8 mouse cellular contexts compared by ENCODE assay signal in the genomic region with DNA sequence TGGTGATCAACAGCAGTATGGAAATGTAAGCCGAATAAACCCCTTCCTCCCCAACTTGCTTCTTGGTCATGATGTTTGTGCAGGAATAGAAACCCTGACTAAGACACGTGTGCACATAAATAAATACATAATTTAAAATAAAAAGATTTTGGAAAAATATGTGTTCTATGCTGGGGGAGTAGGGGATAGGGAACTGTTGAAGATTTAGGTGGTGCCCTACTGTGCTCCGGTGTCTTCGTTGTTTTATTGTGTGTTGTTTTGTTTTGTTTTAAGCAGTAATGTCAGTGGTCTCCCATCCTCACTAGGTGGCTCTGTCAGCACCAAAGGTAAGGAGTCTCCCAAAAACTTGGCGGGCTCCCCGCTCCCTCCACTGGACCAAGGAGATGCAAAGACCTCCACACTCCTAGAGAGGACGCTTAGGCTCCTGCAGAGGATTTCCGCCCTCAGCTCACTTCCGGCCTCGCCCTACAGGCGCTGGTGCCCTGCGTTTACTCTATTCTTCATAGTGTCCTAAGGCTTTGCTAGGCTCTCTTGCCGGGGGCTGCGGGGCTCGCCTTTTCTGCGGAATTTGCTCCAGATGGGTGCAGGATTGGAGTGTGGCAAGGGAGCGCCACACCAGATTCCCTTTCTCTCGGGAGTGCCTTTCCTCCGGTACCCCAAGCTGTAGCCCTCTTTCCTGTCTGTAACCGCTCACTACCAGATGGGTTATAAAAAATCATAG. TPM values are rescaled to one million over a fixed set of nuclear protein-coding genes. Genes with fewer than 3 reads are reported as not detected.
DNase-seq lines count a peak whose midpoint lies in the region; ATAC-seq and TF ChIP-seq lines count a peak whose summit lies in the region.

No protein-coding gene starts in this region.

- WGBS in hindbrain, postnatal 0 days, result 13% methylated on average over 20 of the region's 20 CpGs

- H3K4me3 ChIP-seq in gastrocnemius, adult 2 months, result peak overlapping the region; percentile 88
- peak overlapping the region; percentile 45 for H3K4me3 ChIP-seq in hindbrain, postnatal 0 days (ENCODE audit: low read length)

- H3K9ac ChIP-seq in hindbrain, postnatal 0 days (replicated peaks; ENCODE audit: low read length), result peak overlapping the region; percentile 76

- ATAC-seq in hindbrain, postnatal 0 days, result peak; percentile 96

- TF ChIP-seq CTCF in gastrocnemius, adult 2 months (IDR thresholded peaks at IDR 0.05), result no peak
- TF ChIP-seq CTCF in hindbrain, postnatal 0 days (IDR thresholded peaks at IDR 0.05; ENCODE audit: low read depth), result peak; percentile 55

- H3K36me3 ChIP-seq in hindbrain, postnatal 0 days (ENCODE audit: insufficient read depth, low read length), result no peaks in the 10 kb centered on the region

- H3K27ac ChIP-seq in gastrocnemius, adult 2 months, result peak overlapping the region; percentile 80
- peak overlapping the region; percentile 72 for H3K27ac ChIP-seq in hindbrain, postnatal 0 days

- peak overlapping the region; percentile 70 for H3K4me2 ChIP-seq in hindbrain, postnatal 0 days (ENCODE audit: low read depth, low read length)

- intact Hi-C loops in gastrocnemius, adult 2 months (cut with DNase I), result no loop called here

- peak; percentile 69 for DNase-seq in R1 (ENCODE audit: low read depth, low spot score)
- DNase-seq in cerebellum, postnatal 36 days, result peak; percentile 81 to 86
- peak; percentile 74 for DNase-seq in gastrocnemius, adult 2 months
- DNase-seq in hindbrain, postnatal 0 days (ENCODE audit: low spot score), result peak; percentile 92
- peak; percentile 73 to 82 for DNase-seq in left cerebral cortex, adult 18-20 months (ENCODE audit: low spot score in 2 of 2)
- peak; percentile 79 to 84 for DNase-seq in lung, postnatal 4 days
- peak; percentile 47 for DNase-seq in retina, postnatal 7 days (ENCODE audit: low read depth, low spot score)
- peak; percentile 75 for DNase-seq in urinary bladder, postnatal 14 days (ENCODE audit: low spot score)

- H3K9me3 ChIP-seq in hindbrain, postnatal 0 days (ENCODE audit: low read length), result no peaks in the 10 kb centered on the region

- H3K27me3 ChIP-seq in hindbrain, postnatal 0 days (ENCODE audit: insufficient read depth, low read length), result 0 out of 2 replicates have a peak, but pooled peaks cover 5% of the 10 kb centered on the region

- H3K4me1 ChIP-seq in hindbrain, postnatal 0 days (ENCODE audit: insufficient read depth, low read length), result no peaks in the 10 kb centered on the region

RNA-seq across cellular contexts. Expression of a gene that starts 14.1 kb away (rescaled TPM):
- total RNA-seq in gastrocnemius, adult 2 months (2021), result under 1 TPM; 0.13 to 0.20 TPM
- total RNA-seq in hindbrain, postnatal 0 days (2014; rRNA removed), result 28.5 and 30.3 TPM in 2 replicates
- polyA plus RNA-seq in hindbrain, postnatal 0 days (2015; fragmentation: Nextera tagmentation; extraction: Ambion mirVana), result 13.4 and 14.3 TPM in 2 replicates
- 10 to 100 TPM; 35.8 to 56.5 TPM for total RNA-seq in left cerebral cortex, adult 18-20 months (2021)

RNA-seq across cellular contexts. Expression of a gene that starts 50.6 kb away (rescaled TPM):
- 10 to 100 TPM; 25.6 to 27.8 TPM for total RNA-seq in gastrocnemius, adult 2 months (2021)
- total RNA-seq in hindbrain, postnatal 0 days (2014; rRNA removed), result 55.0 and 69.3 TPM in 2 replicates
- polyA plus RNA-seq in hindbrain, postnatal 0 days (2015; fragmentation: Nextera tagmentation; extraction: Ambion mirVana), result 38.1 and 44.4 TPM in 2 replicates
- total RNA-seq in left cerebral cortex, adult 18-20 months (2021), result 10 to 100 TPM; 48.2 to 49.2 TPM

Comparison
In these comparisons a context has a peak if more than half of its experiments do, and no peak if none do; other contexts are left out.
1. Peak in every context shown above with its lines: DNase-seq, ATAC-seq, H3K4me3 ChIP-seq and H3K27ac ChIP-seq.
2. RNA of a gene that starts 14.1 kb away (total RNA-seq): 35.8 to 56.5 TPM in left cerebral cortex, adult 18-20 months and 28.5 to 30.3 TPM in hindbrain, postnatal 0 days; 0.13 to 0.20 TPM in gastrocnemius, adult 2 months; every median in the first group is over 10 times any median in the second.